Mouse (Mus musculus) ovary, postnatal 10 days (tissue): ENCODE data around the gene Ebf4.
A peak's percentile ranks its signal among the peaks of the same experiment; 100 is the strongest.
"Not testable (repeated sequence)": the region's sequence is repeated elsewhere in the genome, so short reads cannot be mapped to it uniquely, and the experiment has no call there.

ENCODE experiments used
- DNase-seq: peaks from one replicate; pipeline ENCODE4 v3.0.0; 2022; ENCODE audit warnings: low spot score

Gene Ebf4

GRCm38 (mm10) chr2:130295331-130296133, 563 bp downstream of the Ebf4 start:
- DNase-seq, result peak; percentile 41

DNA sequence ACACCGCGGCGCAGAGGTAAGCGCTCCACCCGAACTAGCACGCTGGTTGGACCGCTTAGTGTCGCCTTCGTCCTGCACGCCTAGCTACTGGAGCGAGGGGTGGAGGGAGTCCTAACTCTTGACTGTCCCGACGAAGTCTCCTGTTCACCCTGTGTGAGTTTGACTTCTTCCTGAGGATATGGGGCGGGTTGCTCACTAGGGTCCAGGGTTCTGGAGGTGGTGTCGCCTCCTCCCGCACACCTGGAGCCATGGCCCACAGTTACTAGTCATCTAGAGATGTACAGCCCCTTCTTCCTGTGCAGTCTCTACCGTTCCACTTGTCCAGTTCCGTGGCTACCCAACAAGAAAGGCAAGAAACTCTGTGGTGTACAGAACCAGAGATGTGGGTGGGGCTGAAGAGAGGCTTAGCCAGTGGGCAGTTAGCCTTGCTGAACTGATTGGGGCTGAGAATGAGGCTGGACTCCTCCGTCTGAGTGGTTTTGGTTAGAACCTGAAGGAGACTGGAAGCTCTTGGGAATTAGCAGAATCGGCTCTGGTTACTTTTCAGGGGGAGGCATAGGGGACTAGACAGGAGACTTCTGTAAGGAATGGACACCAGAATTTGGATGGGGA, 1.3 kb downstream of the Ebf4 start:
- no peak for DNase-seq

DNA sequence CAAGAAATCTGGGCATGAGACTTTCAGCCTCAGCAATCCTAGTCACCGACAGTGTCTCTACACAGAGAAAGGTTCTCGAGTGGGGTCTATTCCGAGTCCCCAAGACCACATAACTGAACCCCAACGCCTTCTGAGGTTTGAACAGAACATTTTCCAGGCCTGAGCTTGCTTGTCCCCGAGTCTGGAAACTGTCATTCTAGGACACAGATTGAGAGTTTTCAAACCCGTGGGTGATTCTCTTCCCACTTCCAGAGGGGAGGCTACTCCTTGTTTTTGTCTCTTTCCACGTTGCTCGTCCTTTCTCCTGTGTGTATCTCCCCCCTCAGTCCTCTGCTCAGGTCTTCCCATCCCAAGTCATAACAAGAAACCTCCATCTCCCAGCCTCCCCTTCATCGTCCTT, 2.6 kb downstream of the Ebf4 start:
- DNase-seq, result no peak

DNA sequence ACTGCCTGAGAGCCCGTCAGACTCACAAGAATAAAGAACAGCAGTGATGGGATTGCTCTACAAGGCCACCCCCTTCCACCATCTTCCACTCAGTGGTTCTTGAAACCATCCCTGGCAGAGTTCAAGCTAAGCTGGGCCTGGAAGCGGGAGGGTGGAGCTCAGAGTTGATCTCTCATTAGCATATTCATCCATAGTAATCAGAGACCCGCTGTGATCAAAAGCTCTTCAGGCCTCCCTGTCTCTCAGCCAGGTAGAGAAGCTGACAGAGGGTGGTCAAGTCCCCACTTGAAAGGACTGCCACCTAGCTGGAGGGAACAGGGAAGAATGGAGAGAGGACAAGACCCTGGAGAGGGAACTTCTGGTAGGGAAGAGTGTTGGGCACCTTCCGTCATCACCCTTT, 8.0 kb downstream of the Ebf4 start:
- DNase-seq, result no peak

DNA sequence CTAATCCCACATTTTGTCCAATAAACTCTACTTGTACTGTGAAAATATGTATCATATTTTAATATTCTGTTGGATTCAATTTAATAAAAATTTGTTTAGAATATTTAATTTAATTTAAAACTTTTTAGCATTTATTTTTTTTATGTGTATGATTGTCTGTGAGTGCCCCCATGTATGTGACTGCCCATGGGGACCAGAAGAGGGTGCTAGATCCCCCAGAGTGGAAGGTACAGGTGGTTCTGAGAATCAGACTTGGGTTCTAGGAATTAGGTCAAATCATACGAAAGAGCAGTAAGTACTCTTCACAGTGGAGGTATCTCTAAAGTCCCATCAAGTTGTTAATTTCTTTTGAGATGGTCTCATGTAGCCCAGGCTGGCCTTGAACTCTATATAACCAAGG, 32.1 kb downstream of the Ebf4 start:
- DNase-seq, result no peak

GRCm38 (mm10) chr2:130329502-130329901, 34.5 kb downstream of the Ebf4 start:
- DNase-seq, result no peak

DNA sequence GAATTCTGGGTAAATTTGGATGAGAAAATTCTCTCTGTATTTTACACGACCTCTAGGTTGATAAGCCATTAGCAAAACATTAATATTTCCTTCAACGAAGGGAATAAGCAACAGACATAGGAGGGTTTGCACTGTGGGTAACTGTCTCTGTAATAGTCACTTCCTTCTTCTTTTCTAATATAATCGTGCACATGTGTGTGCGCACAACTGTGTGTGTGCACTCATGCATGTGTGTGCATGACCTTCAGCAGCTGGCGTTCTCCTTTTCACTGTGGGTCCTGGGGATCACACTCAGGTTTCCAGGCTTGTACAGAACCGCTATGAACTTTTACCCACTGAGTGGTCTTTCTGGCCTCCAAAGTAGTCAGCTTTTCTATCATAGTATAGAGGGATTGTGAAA, 40.1 kb downstream of the Ebf4 start:
- no peak for DNase-seq

GRCm38 (mm10) chr2:130340464-130341219, 45.7 kb downstream of the Ebf4 start:
- no peak for DNase-seq

DNA sequence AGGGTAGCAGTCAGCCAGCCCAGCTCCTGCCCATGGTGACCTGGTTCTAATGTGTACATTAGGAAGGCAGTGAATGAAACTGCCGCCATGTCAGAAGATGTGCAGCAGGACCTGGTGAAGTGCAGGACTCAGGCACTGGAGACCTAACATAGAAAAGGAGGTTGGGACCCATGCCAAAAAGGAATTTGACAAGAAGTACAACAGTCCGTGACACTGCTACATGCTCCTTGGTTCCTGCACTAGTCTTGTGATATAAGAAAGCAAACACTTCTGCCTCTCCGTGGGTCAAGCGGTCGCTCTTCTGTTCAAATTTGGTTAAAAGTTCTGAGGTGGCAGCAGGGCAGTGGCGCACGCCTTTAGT, 46.2 kb downstream of the Ebf4 start:
- DNase-seq, result no peak

GRCm38 (mm10) chr2:130350376-130350775, 55.4 kb downstream of the Ebf4 start:
- no peak for DNase-seq

DNA sequence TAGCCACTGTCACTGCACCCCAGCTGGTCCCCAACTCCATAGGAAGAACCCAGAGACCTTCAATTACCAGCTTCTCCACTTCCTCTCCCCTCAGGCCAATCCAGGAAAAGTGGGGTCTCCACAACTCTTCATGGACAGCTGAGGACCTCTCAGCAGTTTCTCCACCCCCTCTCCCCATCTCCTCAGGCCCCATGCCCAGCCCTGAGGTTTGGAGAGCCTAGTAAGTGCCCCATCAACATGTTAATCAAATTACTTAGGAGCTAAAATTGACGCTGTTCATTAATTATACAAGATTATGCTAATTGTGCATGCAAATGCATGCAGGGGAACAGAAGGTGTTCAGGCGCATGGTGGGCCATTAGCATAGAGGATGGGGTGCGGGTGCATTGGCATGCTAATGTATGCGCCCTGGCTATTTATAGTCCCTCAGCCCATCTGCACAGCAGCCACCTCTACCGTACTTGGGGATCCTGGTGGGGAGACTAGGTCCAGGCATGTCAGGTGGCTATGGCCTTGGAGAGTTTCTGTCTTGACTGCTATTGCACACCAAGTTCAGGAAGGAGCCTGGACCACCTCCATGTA, 56.9 kb downstream of the Ebf4 start:
- no peak for DNase-seq

- no peak for DNase-seq
Observed at GRCm38 (mm10) chr2:130353411-130353810, 58.4 kb downstream of the Ebf4 start.

- DNase-seq, result no peak
Observed at GRCm38 (mm10) chr2:130353889-130354288, 58.9 kb downstream of the Ebf4 start.

GRCm38 (mm10) chr2:130357551-130357950, 62.6 kb downstream of the Ebf4 start:
- no peak for DNase-seq

DNA sequence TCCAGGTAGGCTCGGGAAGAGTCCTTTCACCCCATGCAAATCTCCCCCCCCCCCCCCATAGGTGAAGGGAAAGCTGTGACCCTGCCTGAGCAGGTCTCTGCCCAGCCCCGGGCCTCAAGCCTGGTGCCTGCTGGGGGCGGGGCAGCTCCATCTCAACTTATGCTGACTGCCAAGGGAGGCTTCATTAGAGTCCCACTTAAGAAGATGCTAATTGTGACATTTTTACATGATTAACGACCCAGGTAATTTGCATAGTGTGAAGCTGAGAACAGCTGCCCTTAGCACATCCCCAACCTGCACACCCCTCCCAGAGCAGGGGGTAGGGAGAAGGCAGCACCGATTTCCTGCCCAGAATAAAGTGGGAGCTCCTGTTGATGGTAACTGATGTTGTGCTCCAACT, 63.9 kb downstream of the Ebf4 start:
- no peak for DNase-seq

DNA sequence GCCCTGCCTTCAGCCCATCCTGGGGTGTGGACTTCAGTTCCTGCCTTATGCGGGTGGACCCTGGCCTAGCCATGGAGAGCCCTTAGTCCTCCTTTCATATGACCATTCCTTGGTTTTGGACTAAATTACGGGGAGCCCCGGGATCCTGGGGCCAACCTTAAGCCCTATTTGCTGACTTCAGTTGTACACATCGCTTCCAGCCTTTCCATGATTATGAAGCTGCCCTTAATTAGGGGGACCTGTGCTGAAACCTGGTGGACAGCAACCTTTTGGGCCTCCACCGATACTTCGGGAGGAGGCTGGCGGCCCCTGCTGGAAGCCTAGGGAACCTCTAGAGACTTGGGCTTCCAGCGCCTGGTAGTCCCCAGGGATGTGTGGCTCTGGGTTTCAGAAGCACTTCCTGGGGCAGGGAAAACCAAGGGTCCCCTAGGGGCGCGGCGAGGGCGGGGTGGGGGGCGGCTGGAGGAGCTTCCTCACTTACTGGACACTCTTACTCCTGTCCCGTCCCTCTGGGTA, 67.6 kb downstream of the Ebf4 start:
- DNase-seq, result peak; percentile 15

GRCm38 (mm10) chr2:130365211-130366094, 70.5 kb downstream of the Ebf4 start:
- DNase-seq, result no peak

GRCm38 (mm10) chr2:130367386-130367785, 72.4 kb downstream of the Ebf4 start:
- no peak for DNase-seq

DNA sequence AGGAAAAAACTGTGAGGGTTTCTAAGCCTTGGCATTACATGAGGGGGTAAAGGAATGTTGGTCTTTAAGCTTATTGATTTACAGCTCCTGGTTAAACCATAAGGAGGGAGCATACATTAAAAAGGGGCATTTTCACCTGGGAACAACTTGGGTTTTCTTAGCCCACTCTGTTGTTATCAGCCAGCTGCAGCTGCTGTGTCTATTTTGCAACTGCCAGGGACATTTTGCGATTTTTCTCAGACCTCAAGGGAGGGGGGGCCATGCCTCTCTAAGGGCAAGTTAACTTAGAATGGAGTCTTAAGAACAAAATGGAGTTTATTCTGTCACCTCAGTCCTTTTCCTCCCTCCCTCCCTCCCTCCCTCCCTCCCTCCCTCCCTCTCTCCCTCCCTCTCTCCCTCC, 78.1 kb downstream of the Ebf4 start:
- not testable (repeated sequence) for DNase-seq

DNA sequence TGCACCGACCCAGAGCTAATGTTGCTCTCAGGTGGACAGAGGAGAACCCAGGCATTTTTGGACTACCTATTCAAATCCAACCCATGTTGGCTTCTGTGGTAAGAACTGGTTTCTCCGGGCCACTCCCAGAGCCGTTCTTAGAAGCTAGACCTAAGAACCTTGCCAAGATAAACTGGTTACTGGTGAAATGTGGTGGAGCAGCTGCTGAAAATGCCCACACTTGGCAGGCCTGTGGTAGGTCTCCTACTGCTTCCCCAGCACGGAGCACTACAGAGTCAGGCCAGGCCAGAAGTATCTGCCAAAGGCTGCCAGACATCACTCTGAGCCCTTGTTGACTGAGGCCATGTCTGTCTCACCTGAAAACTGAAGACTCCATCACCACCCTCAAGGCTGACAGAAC, 80.0 kb downstream of the Ebf4 start:
- no peak for DNase-seq

- no peak for DNase-seq
Observed at GRCm38 (mm10) chr2:130383205-130383604, 88.2 kb downstream of the Ebf4 start.

- no peak for DNase-seq
Observed at GRCm38 (mm10) chr2:130383895-130384294, 88.9 kb downstream of the Ebf4 start.
